Mouse (Mus musculus) layer of hippocampus, adult 9-10 months (tissue): ENCODE results near the gene Asna1.
A peak's percentile ranks its signal among the peaks of the same experiment; 100 is the strongest.

Experiments
- DNase-seq: peaks from one replicate; pipeline ENCODE4 v3.0.0; 2022; ENCODE audit warnings: low spot score

Asna1 gene

DNA sequence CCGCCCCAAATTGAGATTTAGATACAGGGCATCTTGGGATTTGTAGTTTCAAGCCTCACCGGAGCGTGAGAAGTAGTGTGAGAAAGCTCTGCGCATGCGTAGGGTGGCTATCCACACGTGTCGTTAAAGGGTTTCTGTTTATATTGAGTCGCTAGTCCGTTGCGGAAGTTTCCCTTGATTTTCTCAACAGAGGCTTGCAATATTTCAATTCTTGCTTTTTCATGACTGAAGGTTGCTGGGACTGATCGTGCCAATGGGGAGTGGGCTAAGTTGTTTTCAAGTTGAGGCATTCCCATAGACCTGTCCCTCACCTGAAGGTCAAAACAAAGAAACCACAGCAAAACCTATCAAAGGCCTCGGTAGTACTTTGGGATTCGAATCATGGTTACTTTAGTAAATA is 9.7 kb upstream of the Asna1 start:
- DNase-seq: peak; percentile 52

- no peak for DNase-seq
These were observed 8.8 kb upstream of the Asna1 start for GRCm38 (mm10) chr8:85033867-85034266.

GRCm38 (mm10) chr8:85032622-85033311 is 7.7 kb upstream of the Asna1 start:
- DNase-seq: no peak

GRCm38 (mm10) chr8:85029271-85029670 is 4.2 kb upstream of the Asna1 start:
- DNase-seq: no peak

DNA sequence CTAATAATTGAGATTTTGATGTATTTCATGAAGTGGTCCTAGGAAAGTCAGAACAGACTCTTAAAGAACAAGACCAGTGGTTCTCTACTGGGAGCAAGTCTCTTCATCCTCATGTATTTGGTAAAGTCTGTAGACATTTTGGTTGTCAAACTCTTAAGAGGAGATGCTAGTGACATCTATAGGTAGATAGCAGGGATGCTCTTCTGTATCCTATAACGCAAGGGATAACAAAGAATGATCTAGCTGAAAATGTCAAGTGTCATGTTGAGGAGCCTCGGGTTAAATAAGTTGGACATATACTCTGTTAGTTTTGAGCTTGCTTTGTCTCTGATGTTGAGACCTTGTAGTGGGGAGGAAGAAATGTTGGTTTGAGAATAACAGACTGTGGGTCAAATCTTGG is 2.8 kb upstream of the Asna1 start:
- no peak for DNase-seq

GRCm38 (mm10) chr8:85027516-85027855 is 2.4 kb upstream of the Asna1 start:
- DNase-seq: no peak

DNA sequence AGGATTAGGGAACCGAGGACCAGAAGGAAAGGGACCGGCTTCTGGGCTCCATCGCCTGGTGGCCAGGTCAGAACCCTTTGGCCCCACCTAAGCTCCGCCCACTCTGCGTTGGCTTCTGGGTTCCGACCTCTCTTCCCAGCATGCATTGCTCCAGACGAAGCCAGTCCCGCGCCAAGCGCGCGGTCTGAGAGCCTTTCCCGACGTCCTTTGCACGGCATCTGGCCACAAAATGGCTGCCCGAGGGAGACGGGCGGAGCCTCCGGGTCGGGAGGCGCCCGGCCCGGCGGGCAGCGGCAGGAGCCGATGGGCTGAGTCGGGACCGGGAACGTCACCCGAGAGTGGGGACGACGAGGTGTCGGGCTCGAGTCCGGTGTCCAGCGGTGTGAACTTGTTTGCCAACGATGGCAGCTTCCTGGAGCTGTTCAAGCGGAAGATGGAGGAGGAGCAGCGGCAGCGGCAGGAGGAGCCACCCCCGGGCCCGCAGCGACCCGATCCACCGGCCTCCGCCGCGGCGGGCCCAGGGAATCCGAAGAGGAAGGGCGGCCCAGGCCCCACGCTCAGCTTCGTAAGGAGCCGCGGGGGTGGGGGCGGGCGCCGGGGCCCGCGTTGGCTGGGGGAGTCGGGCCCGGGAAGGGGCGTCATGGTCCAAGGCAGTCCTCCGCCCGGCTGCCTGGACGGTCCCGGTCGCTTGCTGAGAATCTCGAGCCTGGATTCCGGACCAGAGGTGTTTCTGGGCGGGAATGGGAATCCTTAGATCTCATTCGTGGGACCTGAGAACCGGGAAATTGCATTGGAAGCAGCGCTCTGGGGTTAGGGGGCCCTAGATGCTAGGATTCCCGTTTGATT is 1.8 kb upstream of the Asna1 start, which contains the start of gene Trir:
TSS of gene Trir (plus strand) at position 154 of the 846 bp plus-strand sequence.
- peak; percentile 91 for DNase-seq

DNA sequence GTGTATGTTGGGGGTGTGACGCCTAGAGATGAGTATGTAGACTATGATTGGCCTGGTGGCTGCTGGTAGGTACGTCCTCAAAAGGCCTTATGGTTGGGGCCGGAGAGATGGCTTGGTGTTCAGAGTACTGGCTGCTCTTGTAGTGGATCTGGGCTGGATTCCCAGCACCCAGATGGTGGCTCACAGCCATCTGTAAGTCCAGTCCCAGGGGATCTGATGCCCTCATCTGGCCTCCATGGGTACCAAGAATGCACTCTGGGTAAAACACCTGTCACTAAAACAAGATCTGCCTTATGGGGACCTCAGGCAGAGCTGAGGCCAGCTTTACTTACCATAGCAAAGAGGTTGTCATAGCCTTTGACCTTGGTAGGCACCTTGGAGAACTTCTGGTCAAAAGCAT is 1.2 kb downstream of the Asna1 start:
- DNase-seq: no peak

GRCm38 (mm10) chr8:85021514-85022055 is 3.5 kb downstream of the Asna1 start:
- DNase-seq: no peak

DNA sequence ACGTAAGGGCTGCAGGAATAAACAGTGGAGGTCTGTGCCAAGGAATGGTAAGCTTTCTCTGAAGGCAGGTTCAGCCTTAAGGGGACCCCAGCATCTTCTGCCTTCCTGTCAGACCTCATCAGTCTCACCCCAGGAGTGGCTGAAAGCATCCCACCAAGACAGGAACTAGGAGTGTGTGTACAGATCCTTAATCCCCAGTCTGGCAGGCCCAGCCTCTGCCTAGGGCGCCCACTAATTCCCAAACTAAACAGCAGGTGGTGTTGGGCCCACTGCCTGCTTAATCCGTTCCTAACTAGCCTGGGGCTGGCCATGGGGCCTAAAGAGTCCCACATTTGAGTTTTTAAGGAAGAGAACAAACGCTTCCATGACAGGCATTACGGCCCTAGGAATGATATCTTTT is 7.9 kb downstream of the Asna1 start:
- no peak for DNase-seq

DNA sequence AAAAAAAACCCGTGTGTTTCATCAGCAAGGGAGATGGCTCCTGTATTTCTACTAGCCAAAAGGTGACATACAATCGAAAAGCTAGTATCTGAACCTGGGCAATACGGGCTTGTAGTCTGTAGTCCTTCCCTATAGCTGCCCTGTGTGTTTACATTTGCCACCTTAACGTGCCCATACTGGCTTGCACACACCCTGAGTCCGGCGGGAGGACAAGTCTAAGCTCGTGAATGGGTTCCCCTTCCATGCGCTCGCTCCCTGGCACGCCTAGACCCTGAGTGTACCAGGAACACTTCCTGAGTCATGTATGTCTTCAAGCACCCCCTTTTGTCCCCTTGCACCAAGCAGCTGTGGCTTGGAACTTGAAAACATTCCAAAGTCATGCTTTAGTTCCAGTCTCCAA is 8.4 kb downstream of the Asna1 start:
- DNase-seq: no peak

- no peak for DNase-seq
These were observed 10.7 kb downstream of the Asna1 start, which contains the start of gene Best2 for GRCm38 (mm10) chr8:85014431-85014830. TSS of gene Best2 (minus strand) at chr8:85014531.

- DNase-seq: no peak
These were observed 11.7 kb downstream of the Asna1 start for GRCm38 (mm10) chr8:85013230-85013840.

GRCm38 (mm10) chr8:85011242-85011641 is 13.8 kb downstream of the Asna1 start:
- no peak for DNase-seq

- no peak for DNase-seq
These were observed 17.4 kb downstream of the Asna1 start for GRCm38 (mm10) chr8:85007686-85008085.

GRCm38 (mm10) chr8:84997649-84998295 is 27.3 kb downstream of the Asna1 start:
- DNase-seq: no peak

GRCm38 (mm10) chr8:84996978-84997377 is 28.1 kb downstream of the Asna1 start:
- no peak for DNase-seq

DNA sequence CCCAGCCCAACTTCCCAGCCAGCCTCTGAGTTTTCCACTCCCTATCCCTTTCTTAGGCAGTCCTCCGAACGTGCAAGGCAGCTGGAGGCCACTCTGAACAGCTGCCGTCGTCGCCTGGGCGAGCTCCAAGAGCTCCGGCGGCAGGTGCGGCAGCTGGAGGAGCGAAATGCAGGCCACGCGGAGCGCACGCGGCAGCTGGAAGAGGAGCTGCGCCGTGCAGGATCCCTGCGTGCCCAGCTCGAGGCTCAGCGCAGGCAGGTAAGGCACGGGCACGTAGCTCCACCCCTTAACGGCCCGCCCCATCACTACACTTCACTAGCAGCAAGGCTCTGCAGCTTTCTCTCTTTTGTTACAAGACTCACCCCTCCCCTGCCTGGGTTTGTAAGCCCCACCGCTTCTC is 29.4 kb downstream of the Asna1 start:
- DNase-seq: no peak

DNA sequence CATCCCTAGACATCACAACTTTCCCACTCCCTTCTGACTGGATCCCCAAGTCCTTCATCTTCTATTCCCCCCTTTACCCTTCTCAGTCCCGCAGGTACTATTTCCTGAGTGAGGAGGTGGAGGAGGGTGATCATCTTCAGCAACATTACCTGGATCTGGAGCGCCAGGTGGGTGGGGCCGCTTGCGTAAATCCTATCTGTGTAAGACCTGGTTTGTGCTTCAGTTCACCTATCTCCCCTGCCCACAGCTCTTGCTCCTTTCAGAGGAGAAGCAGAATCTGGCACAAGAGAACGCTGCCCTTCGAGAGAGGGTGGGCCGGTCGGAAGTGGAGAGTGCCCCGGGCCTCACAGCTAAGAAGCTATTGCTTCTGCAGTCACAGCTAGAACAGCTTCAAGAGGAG is 30.7 kb downstream of the Asna1 start:
- DNase-seq: no peak

GRCm38 (mm10) chr8:84990836-84991235 is 34.2 kb downstream of the Asna1 start:
- no peak for DNase-seq

- peak; percentile 96 for DNase-seq
These were observed 34.7 kb downstream of the Asna1 start, which contains the start of gene Hook2 for GRCm38 (mm10) chr8:84990349-84990748. TSS of gene Hook2 (plus strand) at chr8:84990603.

DNA sequence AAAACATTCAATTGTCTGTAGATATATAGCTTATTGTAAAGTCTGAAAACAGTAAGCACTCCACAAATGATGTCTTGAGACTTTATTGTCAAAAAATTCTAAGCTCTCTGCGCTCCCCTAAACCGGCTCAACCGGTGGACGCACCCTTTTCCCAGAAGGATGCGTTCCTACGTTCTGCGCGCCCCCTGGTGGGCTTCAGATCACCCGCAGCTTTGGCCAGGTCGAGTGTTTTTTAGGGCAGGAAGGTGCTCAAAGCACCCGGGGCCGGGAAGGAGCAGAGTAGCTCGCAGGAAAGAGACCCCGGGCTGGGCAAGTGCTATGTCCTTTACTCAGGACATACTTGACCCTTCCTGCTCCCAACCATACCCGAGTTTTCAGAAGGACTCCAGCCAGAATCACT is 35.3 kb downstream of the Asna1 start:
- peak; percentile 87 for DNase-seq
